ENCODE assay signal across 16 mouse cellular contexts in the genomic region with DNA sequence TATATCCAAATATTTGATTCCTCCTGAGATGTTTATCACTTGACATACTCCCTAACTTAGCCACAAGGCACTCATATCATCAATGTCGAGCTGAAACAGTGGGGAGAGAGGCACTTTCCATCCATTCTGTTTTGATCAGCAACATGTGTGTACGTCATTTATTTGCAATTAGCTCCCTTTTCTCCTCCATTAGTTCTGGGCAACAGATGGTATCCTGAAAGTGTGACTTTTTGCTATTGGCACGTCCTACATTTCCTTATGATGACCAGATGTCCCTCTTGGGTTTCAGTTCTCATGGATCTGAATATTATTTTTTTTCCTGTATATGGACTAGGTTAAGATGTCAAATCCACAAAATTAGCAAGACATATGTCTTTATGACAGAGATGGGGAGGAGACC.
"Had no signal": no experiment of that assay in that cellular context is flagged by ENCODE, and none has a peak within 500 bp of the region (broad histone marks: within the 10 kb centered on the region; RNA-seq: fewer than 3 reads in every experiment).

No protein-coding gene starts in this region.

- H3K9ac ChIP-seq: kidney, embryonic 15.5 days; liver, embryonic 13.5 days; liver, postnatal 0 days; lung, embryonic 15.5 days; midbrain, embryonic 15.5 days; neural tube, embryonic 12.5 days had no signal

- ATAC-seq: liver, postnatal 0 days; midbrain, embryonic 15.5 days had no signal

- H3K36me3 ChIP-seq: kidney, embryonic 15.5 days; liver, embryonic 13.5 days; lung, embryonic 15.5 days; midbrain, embryonic 15.5 days; neural tube, embryonic 12.5 days had no signal

- H3K27ac ChIP-seq: kidney, embryonic 15.5 days; left cerebral cortex, adult 2 months; liver, embryonic 13.5 days; lung, embryonic 15.5 days; macrophage; midbrain, embryonic 15.5 days; neural tube, embryonic 12.5 days; stomach, postnatal 0 days had no signal

- H3K4me1 ChIP-seq: kidney, embryonic 15.5 days; liver, embryonic 13.5 days; lung, embryonic 15.5 days; megakaryocyte, embryonic 14.5 days; midbrain, embryonic 15.5 days; neural tube, embryonic 12.5 days had no signal

- H3K4me3 ChIP-seq: kidney, embryonic 15.5 days; left cerebral cortex, adult 2 months; liver, embryonic 13.5 days; lung, embryonic 15.5 days; megakaryocyte, embryonic 14.5 days; midbrain, embryonic 15.5 days; neural tube, embryonic 12.5 days had no signal

- H3K27me3 ChIP-seq: kidney, embryonic 15.5 days; liver, embryonic 13.5 days; lung, embryonic 15.5 days; megakaryocyte, embryonic 14.5 days; midbrain, embryonic 15.5 days; neural tube, embryonic 12.5 days had no signal

- H3K4me2 ChIP-seq: kidney, embryonic 15.5 days; liver, embryonic 13.5 days; lung, embryonic 15.5 days; midbrain, embryonic 11.5 days; midbrain, embryonic 15.5 days; neural tube, embryonic 12.5 days had no signal

- H3K9me3 ChIP-seq: kidney, embryonic 15.5 days; liver, embryonic 13.5 days; lung, embryonic 15.5 days; midbrain, embryonic 15.5 days; neural tube, embryonic 12.5 days had no signal

- DNase-seq: kidney, postnatal 14 days; liver; liver, embryonic 13.5 days; liver, postnatal 0 days; lung, postnatal 14 days; right cerebral cortex, postnatal 14 days; thymus, postnatal 4 days had no signal
